Mouse (Mus musculus) kidney, embryonic 14.5 days (tissue): ENCODE data around the gene Tsnaxip1. TPM values are rescaled to one million over a fixed set of nuclear protein-coding genes. Genes with fewer than 3 reads are reported as not detected.

Experiments
- ATAC-seq: fragments of 200-750 bp; cut with Nextera tagmentation; 2 replicates; pipeline ENCODE4 v1.8.0; 2017; ENCODE audit warnings: moderate number of reproducible peaks, mild to moderate bottlenecking, moderate TSS enrichment, moderate library complexity; ENCODE audit not compliant: low FRiP score, low TSS enrichment
- H3K27ac ChIP-seq: fragments of 300-500 bp; sonication (generic); 2 replicates; pipeline ENCODE4 v1.5.1; 2014; ENCODE audit warnings: low read depth, mild to moderate bottlenecking, low read length, moderate library complexity, mixed read lengths
- H3K27me3 ChIP-seq: fragments of 300-500 bp; sonication (generic); 2 replicates; pipeline ENCODE4 v1.6.1; 2014; ENCODE audit warnings: mild to moderate bottlenecking, low read length; ENCODE audit not compliant: control insufficient read depth, insufficient read depth
- H3K36me3 ChIP-seq: fragments of 300-500 bp; sonication (generic); 2 replicates; pipeline ENCODE4 v1.6.1; 2014; ENCODE audit warnings: low read length, mixed read lengths; ENCODE audit not compliant: control insufficient read depth, insufficient read depth
- H3K4me1 ChIP-seq: fragments of 300-500 bp; sonication (generic); 2 replicates; pipeline ENCODE4 v1.6.1; 2014; ENCODE audit warnings: low read length, mixed read lengths; ENCODE audit not compliant: control insufficient read depth, insufficient read depth
- H3K4me2 ChIP-seq: fragments of 300-500 bp; sonication (generic); replicated peaks from 2 replicates; pipeline ENCODE4 v1.6.1; 2014; ENCODE audit warnings: low read depth, mild to moderate bottlenecking, low read length
- H3K4me3 ChIP-seq: fragments of 300-500 bp; sonication (generic); 2 replicates; pipeline ENCODE4 v1.5.1; 2014; ENCODE audit warnings: mild to moderate bottlenecking, low read length
- H3K9ac ChIP-seq: fragments of 300-500 bp; sonication (generic); 2 replicates; pipeline ENCODE4 v1.6.1; 2014; ENCODE audit warnings: low read depth, mild to moderate bottlenecking, low read length, moderate library complexity
- H3K9me3 ChIP-seq: fragments of 300-500 bp; sonication (generic); 2 replicates; pipeline ENCODE4 v1.6.1; 2016; ENCODE audit warnings: low read length; ENCODE audit not compliant: control insufficient read depth
- WGBS: fragments of 180-500 bp; shearing (Covaris S2); extraction: QIAGEN DNeasy Blood & Tissue Kit; methylation state at CpG from one replicate; pipeline ENCODE4 v1.1.7; 2014; 5-methylcytosine and 5-hydroxymethylcytosine counted together
- polyA plus RNA-seq: library from polyadenylated mRNA; unstranded; fragments of >200 nt; fragmentation: Nextera tagmentation; extraction: Ambion mirVana; gene quantifications from 2 replicates; pipeline ENCODE4 v1.2.1, GENCODE M21; 2014

Gene Tsnaxip1
- polyA plus RNA-seq, 1 experiment from 2014 or later = 0.14 TPM

DNA sequence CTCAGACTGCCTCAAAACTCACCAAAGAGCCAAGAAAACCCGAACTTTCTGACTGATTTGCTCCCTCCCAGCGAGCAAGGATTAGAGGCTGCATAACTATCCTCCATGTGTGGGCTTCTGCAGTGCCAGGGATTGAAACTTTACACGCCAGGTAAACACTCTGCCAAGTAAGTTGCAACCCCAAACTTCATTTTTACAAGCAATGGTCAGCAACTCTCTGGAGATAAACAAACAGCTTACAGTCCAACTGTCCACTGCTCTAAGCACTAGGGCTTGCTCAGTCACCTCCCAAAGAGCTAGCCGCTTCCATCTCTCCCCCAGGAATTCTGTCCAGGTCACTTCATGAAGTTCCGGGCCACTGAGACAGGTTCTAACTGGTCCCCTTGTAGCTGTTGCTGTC, 29.1 kb upstream of the Tsnaxip1 start:
- Histone ChIP-seq H3K9me3 (no peaks in the 10 kb centered on the region), H3K4me3 (no peak overlapping the region), H3K27me3 (no peaks in the 10 kb centered on the region), H3K27ac (no peak overlapping the region), H3K36me3 (no peaks in the 10 kb centered on the region), H3K4me1 (peaks cover 10% of the 10 kb centered on the region; the same call in 1 of the 2 replicates), H3K9ac (no peak overlapping the region), H3K4me2 (no peak overlapping the region)
- ATAC-seq = no peak
- 92% methylated on average over 5 of the region's 5 CpGs for WGBS

DNA sequence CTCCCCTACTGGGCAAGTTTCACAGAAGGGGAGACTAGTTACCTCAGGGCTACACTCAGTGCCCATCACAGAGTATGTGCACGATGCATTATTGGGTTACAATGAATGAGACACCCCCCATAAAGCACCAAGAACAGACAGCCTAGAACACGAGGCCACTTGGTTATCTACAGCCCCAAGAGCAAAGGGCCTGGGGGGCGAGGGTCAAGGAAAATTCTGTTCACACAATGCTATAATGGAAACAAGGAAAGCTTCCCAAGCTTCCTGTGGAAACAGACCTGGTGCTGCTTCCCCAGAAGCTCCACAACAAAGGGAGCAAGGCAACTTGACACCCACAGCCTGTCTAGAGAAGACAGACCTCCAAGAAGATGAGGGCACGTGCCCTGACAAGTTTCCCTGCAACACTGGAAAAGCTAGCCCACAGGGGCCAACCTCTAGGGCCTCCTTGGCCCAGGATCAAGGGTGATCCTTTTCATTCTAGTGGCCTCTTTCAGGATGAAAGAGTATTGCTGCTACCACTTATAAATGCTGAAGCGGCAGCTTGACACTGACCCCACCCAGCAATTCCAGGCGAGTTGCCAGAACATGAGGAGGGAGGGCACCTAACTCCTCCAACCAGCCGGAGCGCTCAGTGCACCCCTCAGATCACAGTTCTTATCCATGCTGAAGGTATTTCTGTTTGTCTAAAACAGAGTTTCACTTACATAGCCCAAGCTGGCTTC, 28.3 kb upstream of the Tsnaxip1 start:
- no peak overlapping the region for H3K27ac ChIP-seq
- peaks cover 10% of the 10 kb centered on the region; the same call in 1 of the 2 replicates for H3K4me1 ChIP-seq
- no peaks in the 10 kb centered on the region for H3K9me3 ChIP-seq
- no peak overlapping the region for H3K4me2 ChIP-seq
- no peak overlapping the region for H3K9ac ChIP-seq
- WGBS = 35% methylated on average over 8 of the region's 8 CpGs
- H3K36me3 ChIP-seq = peaks cover 3% of the 10 kb centered on the region; the same call in 1 of the 2 replicates
- 0 out of 2 replicates have a peak, but pooled peaks have one; percentile 20 for ATAC-seq
- no peak overlapping the region for H3K4me3 ChIP-seq
- no peaks in the 10 kb centered on the region for H3K27me3 ChIP-seq

DNA sequence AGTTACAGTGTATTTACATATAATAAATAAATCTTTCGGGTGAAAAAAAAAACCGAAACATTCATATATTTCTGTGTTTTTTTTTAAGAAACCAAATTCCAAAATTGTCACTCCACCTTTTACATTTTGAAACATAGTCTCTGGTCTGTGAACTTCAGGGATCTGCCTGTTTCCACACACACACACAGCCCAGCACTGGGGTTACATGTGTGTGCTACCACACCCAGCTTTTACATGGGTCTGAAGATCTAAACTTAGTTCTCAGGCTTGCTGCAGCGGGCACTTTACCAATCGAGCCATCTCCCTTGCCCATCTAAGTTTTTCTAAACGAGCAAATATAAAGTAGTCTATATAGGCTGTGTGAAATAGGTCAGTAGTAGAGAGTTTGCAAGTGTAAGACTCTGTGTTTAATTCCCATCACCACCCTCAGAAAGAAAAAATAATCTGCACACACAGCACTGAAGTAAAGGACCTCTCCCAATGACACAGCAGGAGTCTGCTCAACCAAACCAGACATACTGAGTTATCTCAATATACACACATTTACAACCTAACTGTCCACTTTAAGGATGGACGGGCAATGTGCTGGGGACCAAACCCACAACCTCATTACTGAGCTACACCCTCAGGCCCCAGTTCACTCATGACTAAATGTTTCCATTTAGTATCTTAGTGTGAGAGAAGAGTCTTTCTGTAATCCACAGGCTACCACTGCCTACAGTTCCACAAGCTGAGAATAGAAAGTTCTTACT, 26.2 kb upstream of the Tsnaxip1 start:
- peaks cover 10% of the 10 kb centered on the region; the same call in 1 of the 2 replicates for H3K4me1 ChIP-seq
- no peak for ATAC-seq
- H3K9ac ChIP-seq = no peak overlapping the region
- WGBS = 90% methylated on average over 6 of the region's 6 CpGs
- peaks cover 11% of the 10 kb centered on the region; the same call in 1 of the 2 replicates for H3K36me3 ChIP-seq
- no peak overlapping the region for H3K4me2 ChIP-seq
- H3K4me3 ChIP-seq = no peak overlapping the region
- H3K27ac ChIP-seq = no peak overlapping the region
- H3K27me3 ChIP-seq = no peaks in the 10 kb centered on the region
- no peaks in the 10 kb centered on the region for H3K9me3 ChIP-seq

DNA sequence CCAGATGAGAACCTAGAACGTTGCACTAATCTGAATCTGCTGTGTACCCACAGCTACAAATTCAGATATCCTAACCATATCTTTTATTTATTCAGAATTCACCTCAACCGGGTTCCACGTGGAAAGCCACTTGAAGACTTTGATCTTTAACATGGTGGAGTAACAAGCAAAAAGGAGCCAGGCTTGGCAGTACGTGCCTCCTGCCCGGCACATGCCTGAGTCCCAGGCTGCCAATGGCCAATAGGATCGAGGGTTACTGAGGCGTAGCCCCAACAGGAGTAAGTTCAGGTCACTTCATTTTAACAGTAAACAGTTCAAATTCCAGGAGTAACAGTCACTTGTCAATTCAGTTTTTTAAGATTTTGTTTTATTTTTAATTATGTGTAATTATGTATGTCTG, 22.7 kb upstream of the Tsnaxip1 start:
- no peak for ATAC-seq
- peaks cover 15% of the 10 kb centered on the region; the same call in 1 of the 2 replicates for H3K36me3 ChIP-seq
- no peaks in the 10 kb centered on the region; the same call in 1 of the 2 replicates for H3K4me1 ChIP-seq
- H3K9ac ChIP-seq = no peak overlapping the region
- H3K4me2 ChIP-seq = no peak overlapping the region
- H3K27ac ChIP-seq = no peak overlapping the region
- H3K9me3 ChIP-seq = no peaks in the 10 kb centered on the region
- no peak overlapping the region for H3K4me3 ChIP-seq
- WGBS = 86% methylated on average over 7 of the region's 7 CpGs
- no peaks in the 10 kb centered on the region for H3K27me3 ChIP-seq

- Histone ChIP-seq H3K4me3 (no peak overlapping the region), H3K27me3 (no peaks in the 10 kb centered on the region), H3K36me3 (peaks cover 15% of the 10 kb centered on the region; the same call in 1 of the 2 replicates), H3K4me2 (no peak overlapping the region), H3K4me1 (no peaks in the 10 kb centered on the region; the same call in 1 of the 2 replicates), H3K9ac (no peak overlapping the region), H3K27ac (no peak overlapping the region), H3K9me3 (no peaks in the 10 kb centered on the region)
- no peak for ATAC-seq
- 86% methylated on average over 3 of the region's 3 CpGs for WGBS
Observed at GRCm38 (mm10) chr8:105805346-105805745, 22.2 kb upstream of the Tsnaxip1 start.

GRCm38 (mm10) chr8:105805964-105806363, 21.6 kb upstream of the Tsnaxip1 start:
- no peak overlapping the region for H3K4me3 ChIP-seq

GRCm38 (mm10) chr8:105807766-105808165, 19.8 kb upstream of the Tsnaxip1 start:
- H3K4me2 ChIP-seq = no peak overlapping the region

More at GRCm38 (mm10) chr8:105805964-105806363, 21.6 kb upstream of the Tsnaxip1 start:
- no peaks in the 10 kb centered on the region for H3K27me3 ChIP-seq
- no peak for ATAC-seq
- peaks cover 15% of the 10 kb centered on the region; the same call in 1 of the 2 replicates for H3K36me3 ChIP-seq
- no peak overlapping the region for H3K27ac ChIP-seq
- H3K9me3 ChIP-seq = no peaks in the 10 kb centered on the region
- 54% methylated on average over 1 of the region's 1 CpGs for WGBS
- H3K4me2 ChIP-seq = no peak overlapping the region
- H3K4me1 ChIP-seq = no peaks in the 10 kb centered on the region; the same call in 1 of the 2 replicates
- H3K9ac ChIP-seq = no peak overlapping the region

DNA sequence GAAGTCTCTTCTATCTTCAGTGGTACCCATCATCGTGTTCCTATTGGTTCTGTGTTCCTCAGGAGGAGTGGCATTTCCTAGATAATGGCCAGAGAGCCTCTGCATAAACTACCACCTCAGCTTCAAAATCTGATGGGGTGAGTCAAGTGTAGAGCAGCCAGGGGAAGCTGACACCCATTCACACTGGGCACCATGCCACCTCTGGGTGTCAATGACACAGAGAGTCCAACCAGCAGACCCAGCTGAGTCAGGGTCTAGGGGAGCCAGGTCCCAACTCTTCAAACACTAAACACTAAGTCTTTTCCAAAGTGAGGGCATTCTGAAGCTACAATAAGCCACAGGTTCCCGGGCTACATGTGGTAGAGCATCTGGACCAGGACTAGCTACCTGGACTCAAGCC, 19.1 kb upstream of the Tsnaxip1 start:
- no peaks in the 10 kb centered on the region for H3K9me3 ChIP-seq
- no peak overlapping the region for H3K9ac ChIP-seq
- no peaks in the 10 kb centered on the region; the same call in 1 of the 2 replicates for H3K4me1 ChIP-seq
- H3K27me3 ChIP-seq = no peaks in the 10 kb centered on the region
- no peak overlapping the region for H3K4me2 ChIP-seq
- no peak for ATAC-seq
- H3K27ac ChIP-seq = no peak overlapping the region
- peaks cover 28% of the 10 kb centered on the region; the same call in 1 of the 2 replicates for H3K36me3 ChIP-seq
- WGBS = 98% methylated on average over 2 of the region's 2 CpGs
- H3K4me3 ChIP-seq = no peak overlapping the region

More at GRCm38 (mm10) chr8:105807766-105808165, 19.8 kb upstream of the Tsnaxip1 start:
- no peak overlapping the region for H3K9ac ChIP-seq
- H3K4me3 ChIP-seq = no peak overlapping the region
- H3K27me3 ChIP-seq = no peaks in the 10 kb centered on the region
- ATAC-seq = no peak
- H3K27ac ChIP-seq = no peak overlapping the region
- 75% methylated on average over 5 of the region's 5 CpGs for WGBS
- no peaks in the 10 kb centered on the region; the same call in 1 of the 2 replicates for H3K4me1 ChIP-seq
- no peaks in the 10 kb centered on the region for H3K9me3 ChIP-seq
- H3K36me3 ChIP-seq = peaks cover 28% of the 10 kb centered on the region; the same call in 1 of the 2 replicates
